Mouse (Mus musculus): ENCODE measurements at regions not wholly inside any gene's neighbourhood (a gene's known extent, or its start where the extent isn't known, plus 50 kb on each side); places are given as distances from the start of the nearest gene placed in this dataset.

GRCm38 (mm10) chr13:85476274-85476846 lies 187.4 kb upstream of the Rasa1 start:
- no peak for DNase-seq
- WGBS, result 70% methylated on average over 4 of the region's 4 CpGs
- no peak overlapping the region for H3K4me3 ChIP-seq (ENCODE audit: insufficient read depth, low read depth, low read length)

GRCm38 (mm10) chr13:85471340-85471739 lies 182.4 kb upstream of the Rasa1 start:
- TF ChIP-seq POLR2A (IDR thresholded peaks at IDR 0.05; ENCODE audit: low read depth, low read length), result no peak
- no peak for TF ChIP-seq CTCF (conservative IDR thresholded peaks at IDR 0.05; ENCODE audit: insufficient read depth, insufficient read length, low read depth, low read length)
- no peaks in the 10 kb centered on the region for H3K4me1 ChIP-seq (ENCODE audit: control insufficient read depth, insufficient read depth, low read length)

More at GRCm38 (mm10) chr13:85476274-85476846, 187.4 kb upstream of the Rasa1 start:
- Histone ChIP-seq H3K4me1 (ENCODE audit: control insufficient read depth, insufficient read depth, low read length) (no peaks in the 10 kb centered on the region), H3K27ac (ENCODE audit: insufficient read depth, low read depth, low read length) (no peak overlapping the region), H3K27me3 (replicated peaks; ENCODE audit: control insufficient read depth, insufficient read depth, low read length) (no peaks in the 10 kb centered on the region), H3K36me3 (ENCODE audit: control insufficient read depth, insufficient read depth, low read length) (no peaks in the 10 kb centered on the region)
- no peak for TF ChIP-seq CTCF (conservative IDR thresholded peaks at IDR 0.05; ENCODE audit: insufficient read depth, insufficient read length, low read depth, low read length)
- TF ChIP-seq POLR2A (IDR thresholded peaks at IDR 0.05; ENCODE audit: low read depth, low read length), result no peak

GRCm38 (mm10) chr13:85459387-85459786 lies 170.5 kb upstream of the Rasa1 start:
- Histone ChIP-seq H3K4me3 (ENCODE audit: insufficient read depth, low read depth, low read length) (no peak overlapping the region), H3K27ac (ENCODE audit: insufficient read depth, low read depth, low read length) (no peak overlapping the region), H3K36me3 (ENCODE audit: control insufficient read depth, insufficient read depth, low read length) (no peaks in the 10 kb centered on the region), H3K27me3 (replicated peaks; ENCODE audit: control insufficient read depth, insufficient read depth, low read length) (no peaks in the 10 kb centered on the region), H3K4me1 (ENCODE audit: control insufficient read depth, insufficient read depth, low read length) (no peaks in the 10 kb centered on the region)
- TF ChIP-seq CTCF (conservative IDR thresholded peaks at IDR 0.05; ENCODE audit: insufficient read depth, insufficient read length, low read depth, low read length) (no peak), POLR2A (IDR thresholded peaks at IDR 0.05; ENCODE audit: low read depth, low read length) (no peak)
- DNase-seq, result no peak
- 75% methylated on average over 3 of the region's 3 CpGs for WGBS

More at GRCm38 (mm10) chr13:85471340-85471739, 182.4 kb upstream of the Rasa1 start:
- DNase-seq, result no peak
- H3K27me3 ChIP-seq (replicated peaks; ENCODE audit: control insufficient read depth, insufficient read depth, low read length), result no peaks in the 10 kb centered on the region
- no peak overlapping the region for H3K27ac ChIP-seq (ENCODE audit: insufficient read depth, low read depth, low read length)
- H3K4me3 ChIP-seq (ENCODE audit: insufficient read depth, low read depth, low read length), result no peak overlapping the region
- 93% methylated on average over 5 of the region's 5 CpGs for WGBS
- H3K36me3 ChIP-seq (ENCODE audit: control insufficient read depth, insufficient read depth, low read length), result no peaks in the 10 kb centered on the region

GRCm38 (mm10) chr13:85458611-85459010 lies 169.7 kb upstream of the Rasa1 start:
- TF ChIP-seq POLR2A (IDR thresholded peaks at IDR 0.05; ENCODE audit: low read depth, low read length) (no peak), CTCF (conservative IDR thresholded peaks at IDR 0.05; ENCODE audit: insufficient read depth, insufficient read length, low read depth, low read length) (no peak)
- no peaks in the 10 kb centered on the region for H3K36me3 ChIP-seq (ENCODE audit: control insufficient read depth, insufficient read depth, low read length)
- no peaks in the 10 kb centered on the region for H3K4me1 ChIP-seq (ENCODE audit: control insufficient read depth, insufficient read depth, low read length)
- no peak overlapping the region for H3K27ac ChIP-seq (ENCODE audit: insufficient read depth, low read depth, low read length)
- no peak overlapping the region for H3K4me3 ChIP-seq (ENCODE audit: insufficient read depth, low read depth, low read length)
- no peaks in the 10 kb centered on the region for H3K27me3 ChIP-seq (replicated peaks; ENCODE audit: control insufficient read depth, insufficient read depth, low read length)
- DNase-seq, result no peak

- no peaks in the 10 kb centered on the region for H3K4me1 ChIP-seq (ENCODE audit: control insufficient read depth, insufficient read depth, low read length)
- no peaks in the 10 kb centered on the region for H3K36me3 ChIP-seq (ENCODE audit: control insufficient read depth, insufficient read depth, low read length)
- DNase-seq, result no peak
- TF ChIP-seq CTCF (conservative IDR thresholded peaks at IDR 0.05; ENCODE audit: insufficient read depth, insufficient read length, low read depth, low read length) (no peak), POLR2A (IDR thresholded peaks at IDR 0.05; ENCODE audit: low read depth, low read length) (no peak)
- WGBS, result 91% methylated on average over 1 of the region's 1 CpGs
- no peaks in the 10 kb centered on the region for H3K27me3 ChIP-seq (replicated peaks; ENCODE audit: control insufficient read depth, insufficient read depth, low read length)
- H3K27ac ChIP-seq (ENCODE audit: insufficient read depth, low read depth, low read length), result no peak overlapping the region
- H3K4me3 ChIP-seq (ENCODE audit: insufficient read depth, low read depth, low read length), result no peak overlapping the region
Observed at GRCm38 (mm10) chr13:85439581-85439980, 150.7 kb upstream of the Rasa1 start.

GRCm38 (mm10) chr13:85437875-85438274 lies 148.9 kb upstream of the Rasa1 start:
- H3K27me3 ChIP-seq (replicated peaks; ENCODE audit: control insufficient read depth, insufficient read depth, low read length), result no peaks in the 10 kb centered on the region
- H3K27ac ChIP-seq (ENCODE audit: insufficient read depth, low read depth, low read length), result no peak overlapping the region
- H3K36me3 ChIP-seq (ENCODE audit: control insufficient read depth, insufficient read depth, low read length), result no peaks in the 10 kb centered on the region
- H3K4me1 ChIP-seq (ENCODE audit: control insufficient read depth, insufficient read depth, low read length), result no peaks in the 10 kb centered on the region
- no peak for DNase-seq
- TF ChIP-seq CTCF (conservative IDR thresholded peaks at IDR 0.05; ENCODE audit: insufficient read depth, insufficient read length, low read depth, low read length), result no peak
- no peak for TF ChIP-seq POLR2A (IDR thresholded peaks at IDR 0.05; ENCODE audit: low read depth, low read length)
- H3K4me3 ChIP-seq (ENCODE audit: insufficient read depth, low read depth, low read length), result no peak overlapping the region

- Histone ChIP-seq H3K36me3 (ENCODE audit: control insufficient read depth, insufficient read depth, low read length) (no peaks in the 10 kb centered on the region), H3K27me3 (replicated peaks; ENCODE audit: control insufficient read depth, insufficient read depth, low read length) (no peaks in the 10 kb centered on the region), H3K4me1 (ENCODE audit: control insufficient read depth, insufficient read depth, low read length) (no peaks in the 10 kb centered on the region), H3K4me3 (ENCODE audit: insufficient read depth, low read depth, low read length) (no peak overlapping the region), H3K27ac (ENCODE audit: insufficient read depth, low read depth, low read length) (no peak overlapping the region)
- no peak for DNase-seq
- WGBS, result 82% methylated on average over 4 of the region's 4 CpGs
- TF ChIP-seq POLR2A (IDR thresholded peaks at IDR 0.05; ENCODE audit: low read depth, low read length) (no peak), CTCF (conservative IDR thresholded peaks at IDR 0.05; ENCODE audit: insufficient read depth, insufficient read length, low read depth, low read length) (no peak)
Observed at GRCm38 (mm10) chr13:85437009-85437408, 148.1 kb upstream of the Rasa1 start.
